Comparison of ENCODE assay signal across 8 mouse cellular contexts in genomic region chrX:36873765-36874164, GRCm38 (mm10). TPM values are rescaled to one million over a fixed set of nuclear protein-coding genes. Genes with fewer than 3 reads are reported as not detected.
DNase-seq lines count a peak whose midpoint lies in the region; ATAC-seq and TF ChIP-seq lines count a peak whose summit lies in the region.

Gene Ube2a, plus strand, starts transcription at chrX:36873900.
Gene C330007P06Rik, minus strand, starts transcription at chrX:36874111.

- H3ac ChIP-seq in myocyte (ENCODE audit: control insufficient read depth, insufficient read length), result peak within 1 kb of the TSS; percentile 39

- WGBS in lung, embryonic 16.5 days, result 16% methylated on average over 8 of the region's 8 CpGs
- WGBS in embryonic facial prominence, embryonic 10.5 days, result 30% methylated on average over 8 of the region's 8 CpGs
- WGBS in heart, embryonic 12.5 days, result 22% methylated on average over 8 of the region's 8 CpGs

- peak within 1 kb of the TSS; percentile 68 for H3K27ac ChIP-seq in lung, embryonic 16.5 days (ENCODE audit: low read length)
- peak within 1 kb of the TSS; percentile 88 for H3K27ac ChIP-seq in embryonic facial prominence, embryonic 10.5 days (replicated peaks)
- peak within 1 kb of the TSS; percentile 75 for H3K27ac ChIP-seq in heart, embryonic 12.5 days (ENCODE audit: poor library complexity, severe bottlenecking)

- peak within 1 kb of the TSS; percentile 74 for H3K4me3 ChIP-seq in lung, embryonic 16.5 days (ENCODE audit: low read length)
- H3K4me3 ChIP-seq in embryonic facial prominence, embryonic 10.5 days, result peak within 1 kb of the TSS; percentile 76
- H3K4me3 ChIP-seq in heart, embryonic 12.5 days, result peak within 1 kb of the TSS; percentile 77
- peak within 1 kb of the TSS; percentile 30 for H3K4me3 ChIP-seq in myocyte

- H3K4me2 ChIP-seq in lung, embryonic 16.5 days (ENCODE audit: low read depth, low read length), result peak within 1 kb of the TSS; percentile 57
- peak within 1 kb of the TSS; percentile 80 for H3K4me2 ChIP-seq in heart, embryonic 12.5 days
- peak within 1 kb of the TSS; percentile 66 for H3K4me2 ChIP-seq in myocyte (ENCODE audit: low read depth)

- no peaks in the 10 kb centered on the region for H3K4me1 ChIP-seq in lung, embryonic 16.5 days (replicated peaks; ENCODE audit: control insufficient read depth, insufficient read depth, low read length)
- peaks cover 5% of the 10 kb centered on the region for H3K4me1 ChIP-seq in embryonic facial prominence, embryonic 10.5 days
- peaks cover 6% of the 10 kb centered on the region; the same call in 1 of the 2 replicates for H3K4me1 ChIP-seq in heart, embryonic 12.5 days (replicated peaks)

- no peak for TF ChIP-seq POLR2A in myocyte (IDR thresholded peaks at IDR 0.05; ENCODE audit: insufficient read length, low read depth)

- H3K36me3 ChIP-seq in lung, embryonic 16.5 days (ENCODE audit: control insufficient read depth, insufficient read depth, low read length), result no peaks in the 10 kb centered on the region
- peaks cover 7% of the 10 kb centered on the region; the same call in 1 of the 2 replicates for H3K36me3 ChIP-seq in embryonic facial prominence, embryonic 10.5 days (replicated peaks)
- H3K36me3 ChIP-seq in heart, embryonic 12.5 days, result no peaks in the 10 kb centered on the region
- no peaks in the 10 kb centered on the region for H3K36me3 ChIP-seq in myocyte (ENCODE audit: control insufficient read depth, insufficient read depth)

- ATAC-seq in lung, embryonic 16.5 days (ENCODE audit: low read depth), result peak; percentile 31
- no peak for ATAC-seq in heart, embryonic 12.5 days (ENCODE audit: insufficient number of reproducible peaks, low FRiP score)

- no peaks in the 10 kb centered on the region for H3K9me3 ChIP-seq in lung, embryonic 16.5 days (ENCODE audit: control insufficient read depth, low read length)
- no peaks in the 10 kb centered on the region for H3K9me3 ChIP-seq in embryonic facial prominence, embryonic 10.5 days
- no peaks in the 10 kb centered on the region for H3K9me3 ChIP-seq in heart, embryonic 12.5 days (replicated peaks)

- no peak for DNase-seq in lung, postnatal 4 days
- DNase-seq in embryonic facial prominence, embryonic 10.5 days (ENCODE audit: low spot score), result no peak
- DNase-seq in left cerebral cortex, postnatal 14 days (ENCODE audit: low spot score in 2 of 2), result no peak
- no peak for DNase-seq in kidney, postnatal 4 days
- DNase-seq in natural killer cell, adult 2 months (ENCODE audit: low spot score in 2 of 2), result no peak

- H3K27me3 ChIP-seq in lung, embryonic 16.5 days (ENCODE audit: control insufficient read depth, insufficient read depth, low read depth, low read length), result no peaks in the 10 kb centered on the region
- peaks cover 9% of the 10 kb centered on the region for H3K27me3 ChIP-seq in embryonic facial prominence, embryonic 10.5 days (replicated peaks; ENCODE audit: low read depth, poor library complexity, severe bottlenecking)
- 0 out of 2 replicates have a peak, but pooled peaks cover 3% of the 10 kb centered on the region for H3K27me3 ChIP-seq in heart, embryonic 12.5 days (replicated peaks)
- no peaks in the 10 kb centered on the region for H3K27me3 ChIP-seq in myocyte (ENCODE audit: control insufficient read depth, insufficient read depth, insufficient read length)

- intact Hi-C loops in left cerebral cortex, postnatal 14 days (cut with DNase I), result no loop called here

- peaks cover 5% of the 10 kb centered on the region for H3K79me2 ChIP-seq in myocyte (ENCODE audit: control insufficient read depth, insufficient read depth)

- peak within 1 kb of the TSS; percentile 83 for H3K9ac ChIP-seq in lung, embryonic 16.5 days (ENCODE audit: low read length)
- H3K9ac ChIP-seq in heart, embryonic 12.5 days, result peak within 1 kb of the TSS; percentile 86

TF ChIP-seq in myocyte, 11 proteins besides CTCF, POLR2A, EP300 and RAD21:
- TF ChIP-seq TCF12 (IDR thresholded peaks at IDR 0.05; ENCODE audit: insufficient read depth, poor library complexity, severe bottlenecking) (no peak), REST (IDR thresholded peaks at IDR 0.05; ENCODE audit: insufficient read depth, insufficient read length) (no peak), MAX (IDR thresholded peaks at IDR 0.05; ENCODE audit: low read depth) (no peak), CEBPB (IDR thresholded peaks at IDR 0.05; ENCODE audit: insufficient read depth, poor library complexity, severe bottlenecking) (no peak), MYOD1 (IDR thresholded peaks at IDR 0.05; ENCODE audit: control insufficient read depth in 1 of 3, insufficient read length in 2 of 3, low read depth in 2 of 3) (no peak), MYOG (IDR thresholded peaks at IDR 0.05; ENCODE audit: control insufficient read depth in 1 of 3, insufficient read depth in 1 of 3, insufficient read length in 2 of 3, low read depth in 2 of 3) (no peak), E2F4 (IDR thresholded peaks at IDR 0.05; ENCODE audit: insufficient read depth) (no peak), USF1 (IDR thresholded peaks at IDR 0.05; ENCODE audit: low read depth) (no peak), SRF (IDR thresholded peaks at IDR 0.05; ENCODE audit: control insufficient read depth, insufficient read length, low read depth) (no peak), TCF3 (IDR thresholded peaks at IDR 0.05; ENCODE audit: insufficient read length, low read depth) (no peak)

RNA-seq across cellular contexts. Expression of gene Ube2a, which starts in this region (rescaled TPM):
- polyA plus RNA-seq in lung, embryonic 16.5 days (2015; fragmentation: Nextera tagmentation; extraction: Ambion mirVana), result 131 and 141 TPM in 2 replicates
- 126 and 130 TPM in 2 replicates for polyA plus RNA-seq in embryonic facial prominence, embryonic 10.5 days (2016; fragmentation: Nextera tagmentation; extraction: Ambion mirVana)
- polyA plus RNA-seq in heart, embryonic 12.5 days (2016; fragmentation: Nextera tagmentation; extraction: Ambion mirVana), result 116 and 124 TPM in 2 replicates
- 10 to 100 TPM; 59.6 to 61.9 TPM for total RNA-seq in left cerebral cortex, postnatal 14 days (2021)
- 52.1 TPM for polyA plus RNA-seq in myocyte (2012; fragmentation: generic; extraction: Trizol)

RNA-seq across cellular contexts. Expression of gene C330007P06Rik, which starts in this region (rescaled TPM):
- 33.6 and 38.7 TPM in 2 replicates for polyA plus RNA-seq in lung, embryonic 16.5 days (2015; fragmentation: Nextera tagmentation; extraction: Ambion mirVana)
- polyA plus RNA-seq in embryonic facial prominence, embryonic 10.5 days (2016; fragmentation: Nextera tagmentation; extraction: Ambion mirVana), result 34.1 and 35.4 TPM in 2 replicates
- polyA plus RNA-seq in heart, embryonic 12.5 days (2016; fragmentation: Nextera tagmentation; extraction: Ambion mirVana), result 21.8 and 24.0 TPM in 2 replicates
- total RNA-seq in left cerebral cortex, postnatal 14 days (2021), result 10 to 100 TPM; 32.6 to 34.4 TPM
- 6.6 TPM for polyA plus RNA-seq in myocyte (2012; fragmentation: generic; extraction: Trizol)
